ENCODE assay signal across 14 mouse cellular contexts in genomic region chr4:120091997-120092783, GRCm38 (mm10). TPM values are rescaled to one million over a fixed set of nuclear protein-coding genes. Genes with fewer than 3 reads are reported as not detected.
DNase-seq lines count a peak whose midpoint lies in the region; ATAC-seq lines count a peak whose summit lies in the region.
"Had no signal": no experiment of that assay in that cellular context is flagged by ENCODE, and none has a peak within 500 bp of the region (broad histone marks: within the 10 kb centered on the region; RNA-seq: fewer than 3 reads in every experiment).

No protein-coding gene starts in this region.

- no peak overlapping the region for H3K4me3 ChIP-seq in lung, embryonic 15.5 days
- H3K4me3 ChIP-seq: kidney, embryonic 15.5 days; limb, embryonic 12.5 days had no signal

- DNase-seq in cerebellum, adult 11 months: peak; percentile 27
- DNase-seq in cerebellum, postnatal 10 days: peak; percentile 55 to 61
- peak; percentile 74 to 78 for DNase-seq in heart, adult 9 months (ENCODE audit: low spot score in 2 of 2)
- DNase-seq in embryo, embryonic 10.5 days (ENCODE audit: low spot score): no peak
- DNase-seq in embryo, embryonic 11 days: no peak
- DNase-seq in layer of hippocampus, adult 11-12 months (ENCODE audit: low spot score): no peak
- DNase-seq: layer of hippocampus, adult 9-11 months had no signal

- H3K9me3 ChIP-seq in lung, embryonic 15.5 days: no peaks in the 10 kb centered on the region
- H3K9me3 ChIP-seq: kidney, embryonic 15.5 days; limb, embryonic 12.5 days had no signal

- H3K27me3 ChIP-seq in lung, embryonic 15.5 days: no peaks in the 10 kb centered on the region
- H3K27me3 ChIP-seq: kidney, embryonic 15.5 days; limb, embryonic 12.5 days had no signal

- H3K4me2 ChIP-seq in lung, embryonic 15.5 days: no peak overlapping the region
- H3K4me2 ChIP-seq: kidney, embryonic 15.5 days; limb, embryonic 12.5 days had no signal

- H3K9ac ChIP-seq in lung, embryonic 15.5 days: no peak overlapping the region
- H3K9ac ChIP-seq: kidney, embryonic 15.5 days; limb, embryonic 12.5 days had no signal

- peaks cover 15% of the 10 kb centered on the region; the same call in 1 of the 2 replicates for H3K4me1 ChIP-seq in lung, embryonic 15.5 days
- H3K4me1 ChIP-seq: kidney, embryonic 15.5 days; limb, embryonic 12.5 days had no signal

- WGBS in lung, embryonic 15.5 days: 72% methylated on average over 1 of the region's 1 CpGs

- ATAC-seq in cerebellum, adult (ENCODE audit: insufficient number of reproducible peaks, low FRiP score, low TSS enrichment): no peak
- no peak for ATAC-seq in lung, embryonic 15.5 days (ENCODE audit: borderline replicate concordance, extremely low read depth, low FRiP score, low TSS enrichment)
- ATAC-seq: hindbrain, postnatal 0 days had no signal

- H3K36me3 ChIP-seq in lung, embryonic 15.5 days: no peaks in the 10 kb centered on the region
- H3K36me3 ChIP-seq: kidney, embryonic 15.5 days; limb, embryonic 12.5 days had no signal

- H3K27ac ChIP-seq in lung, embryonic 15.5 days: peak overlapping the region; percentile 38
- H3K27ac ChIP-seq: hindbrain, postnatal 0 days; kidney, embryonic 15.5 days; limb, embryonic 12.5 days had no signal

RNA-seq across cellular contexts. Expression of gene AL607142.1, which starts 27.4 kb away (rescaled TPM):
- not detected in 2 replicates for polyA plus RNA-seq in lung, embryonic 15.5 days (2015; fragmentation: Nextera tagmentation; extraction: Ambion mirVana)
- polyA plus RNA-seq: hindbrain, postnatal 0 days; kidney, embryonic 15.5 days; limb, embryonic 12.5 days; small intestine, adult 2 months; testis, adult 2 months had no signal

Comparison
In these comparisons a context has a peak if more than half of its experiments do, and no peak if none do; other contexts are left out.
1. DNase-seq: peak in cerebellum, adult 11 months (single experiment), cerebellum, postnatal 10 days (2 of 2) and heart, adult 9 months (2 of 2); none in embryo, embryonic 10.5 days (single experiment), embryo, embryonic 11 days (single experiment) and layer of hippocampus, adult 11-12 months (single experiment).